In the genomic region with DNA sequence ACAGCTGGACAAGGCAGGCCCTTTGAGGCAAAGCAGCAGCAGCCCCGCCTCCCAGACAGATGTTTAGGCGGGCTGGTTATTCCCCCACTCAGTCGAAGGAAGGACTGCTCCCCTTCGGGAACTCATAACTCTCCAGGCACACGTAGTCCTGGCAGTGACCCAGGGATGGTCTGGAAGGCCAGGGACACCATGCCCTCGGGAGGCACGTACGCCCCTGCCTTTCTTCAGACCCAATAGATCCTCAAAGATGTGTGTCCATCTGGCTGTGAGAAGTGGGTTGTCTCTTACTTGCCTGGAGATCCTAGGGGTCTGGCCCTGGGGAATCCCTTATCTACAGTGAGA, we compare ENCODE assay signal across 1 mouse cellular context.
TF ChIP-seq lines count a peak whose summit lies in the region.

No protein-coding gene starts in this region.

TF ChIP-seq in CH12.LX, 34 proteins besides CTCF, POLR2A, EP300 and RAD21:
- TF ChIP-seq MEF2A (IDR thresholded peaks at IDR 0.05; ENCODE audit: borderline replicate concordance, low read depth, low read length): no peak; the same call in 1 of the 2 replicates
- 0 out of 2 replicates have a peak, but pooled peaks have one; percentile 37 for TF ChIP-seq TCF12 (IDR thresholded peaks at IDR 0.05; ENCODE audit: low read depth, low read length)
TF ChIP-seq in CH12.LX: peak in this region for 1.
